Mouse (Mus musculus) limb, embryonic 12.5 days (tissue): ENCODE measurements around the gene Fgf4. TPM values are rescaled to one million over a fixed set of nuclear protein-coding genes. Genes with fewer than 3 reads are reported as not detected.
A peak's percentile ranks its signal among the peaks of the same experiment; 100 is the strongest.

Source experiments
- ATAC-seq: fragments of 200-750 bp; cut with Nextera tagmentation; 2 replicates; pipeline ENCODE4 v1.8.0; 2017; ENCODE audit warnings: low read depth, moderate TSS enrichment; ENCODE audit not compliant: insufficient number of reproducible peaks, insufficient read depth, low FRiP score, low TSS enrichment
- H3K27ac ChIP-seq: fragments of 300-500 bp; sonication (generic); 2 replicates; pipeline ENCODE4 v1.5.1; 2016; ENCODE audit warnings: mild to moderate bottlenecking, moderate library complexity
- H3K27me3 ChIP-seq: fragments of 300-500 bp; sonication (generic); 2 replicates; pipeline ENCODE4 v1.6.1; 2016; ENCODE audit warnings: mild to moderate bottlenecking, moderate library complexity
- H3K36me3 ChIP-seq: fragments of 300-500 bp; sonication (generic); 2 replicates; pipeline ENCODE4 v1.6.1; 2016; ENCODE audit warnings: mild to moderate bottlenecking, moderate library complexity
- H3K4me1 ChIP-seq: fragments of 300-500 bp; sonication (generic); replicated peaks from 2 replicates; pipeline ENCODE4 v1.6.1; 2016
- H3K4me2 ChIP-seq: fragments of 300-500 bp; sonication (generic); 2 replicates; pipeline ENCODE4 v1.6.1; 2016; ENCODE audit warnings: mild to moderate bottlenecking, moderate library complexity
- H3K4me3 ChIP-seq: fragments of 300-500 bp; sonication (generic); replicated peaks from 2 replicates; pipeline ENCODE4 v1.5.1; 2016; ENCODE audit warnings: mild to moderate bottlenecking
- H3K9ac ChIP-seq: fragments of 300-500 bp; sonication (generic); replicated peaks from 2 replicates; pipeline ENCODE4 v1.6.1; 2016; ENCODE audit warnings: mild to moderate bottlenecking, moderate library complexity
- H3K9me3 ChIP-seq: fragments of 300-500 bp; sonication (generic); 2 replicates; pipeline ENCODE4 v1.6.1; 2016; ENCODE audit warnings: mild to moderate bottlenecking, moderate library complexity
- WGBS: fragments of 180-500 bp; shearing (Covaris S2); methylation state at CpG from one replicate; pipeline ENCODE4 v1.1.7; 2016; 5-methylcytosine and 5-hydroxymethylcytosine counted together
- polyA plus RNA-seq: library from polyadenylated mRNA; unstranded; fragments of >200 nt; fragmentation: Nextera tagmentation; extraction: Ambion mirVana; gene quantifications from 2 replicates; pipeline ENCODE4 v1.2.1, GENCODE M21; 2016

Gene Fgf4
- polyA plus RNA-seq, 1 experiment from 2014 or later = 0.49 TPM

- Histone ChIP-seq H3K9ac (no peak overlapping the region), H3K27ac (no peak overlapping the region), H3K4me3 (no peak overlapping the region), H3K4me2 (no peak overlapping the region), H3K36me3 (no peaks in the 10 kb centered on the region), H3K9me3 (no peaks in the 10 kb centered on the region), H3K27me3 (peaks cover 55% of the 10 kb centered on the region), H3K4me1 (no peaks in the 10 kb centered on the region)
- WGBS = 51% methylated on average over 3 of the region's 3 CpGs
- ATAC-seq = no peak
These were observed 4.2 kb downstream of the Fgf4 start for GRCm38 (mm10) chr7:144851321-144851720.

GRCm38 (mm10) chr7:144854966-144855365, 7.8 kb downstream of the Fgf4 start:
- peaks cover 72% of the 10 kb centered on the region for H3K27me3 ChIP-seq
- H3K27ac ChIP-seq = no peak overlapping the region
- WGBS = 36% methylated on average over 3 of the region's 3 CpGs
- no peaks in the 10 kb centered on the region for H3K36me3 ChIP-seq
- no peaks in the 10 kb centered on the region for H3K4me1 ChIP-seq
- H3K4me2 ChIP-seq = no peak overlapping the region
- ATAC-seq = no peak
- no peaks in the 10 kb centered on the region for H3K9me3 ChIP-seq
- no peak overlapping the region for H3K9ac ChIP-seq
- no peak overlapping the region for H3K4me3 ChIP-seq

- Histone ChIP-seq H3K4me1 (peaks cover 13% of the 10 kb centered on the region), H3K27me3 (peaks cover 82% of the 10 kb centered on the region), H3K9me3 (no peaks in the 10 kb centered on the region), H3K36me3 (no peaks in the 10 kb centered on the region), H3K4me3 (no peak overlapping the region), H3K9ac (no peak overlapping the region), H3K27ac (no peak overlapping the region), H3K4me2 (no peak overlapping the region)
- WGBS = 90% methylated on average over 7 of the region's 7 CpGs
- ATAC-seq = no peak
These were observed 10.0 kb downstream of the Fgf4 start for GRCm38 (mm10) chr7:144857158-144857557.

GRCm38 (mm10) chr7:144857826-144858342, 10.7 kb downstream of the Fgf4 start:
- Histone ChIP-seq H3K4me3 (no peak overlapping the region), H3K4me1 (peaks cover 13% of the 10 kb centered on the region), H3K36me3 (no peaks in the 10 kb centered on the region), H3K9ac (no peak overlapping the region), H3K27me3 (peaks cover 86% of the 10 kb centered on the region), H3K9me3 (no peaks in the 10 kb centered on the region), H3K4me2 (no peak overlapping the region), H3K27ac (no peak overlapping the region)
- no peak for ATAC-seq
- WGBS = 66% methylated on average over 3 of the region's 3 CpGs

- Histone ChIP-seq H3K27me3 (peaks cover 92% of the 10 kb centered on the region), H3K4me3 (no peak overlapping the region), H3K4me1 (peaks cover 13% of the 10 kb centered on the region), H3K36me3 (no peaks in the 10 kb centered on the region), H3K4me2 (no peak overlapping the region), H3K9ac (no peak overlapping the region), H3K27ac (no peak overlapping the region), H3K9me3 (no peaks in the 10 kb centered on the region)
- 70% methylated on average over 1 of the region's 1 CpGs for WGBS
- ATAC-seq = no peak
These were observed 11.5 kb downstream of the Fgf4 start for GRCm38 (mm10) chr7:144858702-144859101.

GRCm38 (mm10) chr7:144861056-144861768, 14.0 kb downstream of the Fgf4 start:
- Histone ChIP-seq H3K9ac (no peak overlapping the region; the same call in 1 of the 2 replicates), H3K4me3 (peak overlapping the region; percentile 31)
- ATAC-seq = no peak

GRCm38 (mm10) chr7:144861769-144862070, 14.6 kb downstream of the Fgf4 start:
- Histone ChIP-seq H3K36me3 (no peaks in the 10 kb centered on the region), H3K4me2 (peak overlapping the region; percentile 48), H3K9ac (no peak overlapping the region; the same call in 1 of the 2 replicates), H3K4me3 (peak overlapping the region; percentile 31), H3K4me1 (peaks cover 13% of the 10 kb centered on the region), H3K9me3 (no peaks in the 10 kb centered on the region), H3K27ac (no peak overlapping the region), H3K27me3 (peaks cover 95% of the 10 kb centered on the region)
- WGBS = under 1% methylated on average over 28 of the region's 28 CpGs
- no peak for ATAC-seq

More at GRCm38 (mm10) chr7:144861056-144861768, 14.0 kb downstream of the Fgf4 start:
- H3K4me1 ChIP-seq = peaks cover 13% of the 10 kb centered on the region
- H3K4me2 ChIP-seq = peak overlapping the region; percentile 48
- no peaks in the 10 kb centered on the region for H3K9me3 ChIP-seq
- WGBS = under 1% methylated on average over 72 of the region's 72 CpGs
- no peaks in the 10 kb centered on the region for H3K36me3 ChIP-seq
- no peak overlapping the region for H3K27ac ChIP-seq
- H3K27me3 ChIP-seq = peaks cover 95% of the 10 kb centered on the region

GRCm38 (mm10) chr7:144862126-144862525, 15.0 kb downstream of the Fgf4 start:
- Histone ChIP-seq H3K36me3 (no peaks in the 10 kb centered on the region), H3K9ac (no peak overlapping the region), H3K9me3 (no peaks in the 10 kb centered on the region), H3K4me3 (peak overlapping the region; percentile 31), H3K27me3 (peaks cover 96% of the 10 kb centered on the region), H3K27ac (no peak overlapping the region), H3K4me1 (peaks cover 13% of the 10 kb centered on the region), H3K4me2 (peak overlapping the region; percentile 48; the same call in 1 of the 2 replicates)
- no peak for ATAC-seq
- 1% methylated on average over 15 of the region's 15 CpGs for WGBS

- Histone ChIP-seq H3K9me3 (no peaks in the 10 kb centered on the region), H3K4me1 (peaks cover 13% of the 10 kb centered on the region), H3K36me3 (no peaks in the 10 kb centered on the region), H3K4me3 (no peak overlapping the region), H3K27ac (no peak overlapping the region), H3K4me2 (no peak overlapping the region), H3K9ac (no peak overlapping the region), H3K27me3 (peaks cover 96% of the 10 kb centered on the region)
- ATAC-seq = no peak
- WGBS = 3% methylated on average over 18 of the region's 18 CpGs
These were observed 15.5 kb downstream of the Fgf4 start for GRCm38 (mm10) chr7:144862712-144863111.

- ATAC-seq = no peak
- no peak overlapping the region for H3K4me2 ChIP-seq
- no peak overlapping the region for H3K9ac ChIP-seq
- H3K9me3 ChIP-seq = no peaks in the 10 kb centered on the region
- no peak overlapping the region for H3K4me3 ChIP-seq
- H3K4me1 ChIP-seq = peaks cover 13% of the 10 kb centered on the region
- WGBS = 4% methylated on average over 11 of the region's 11 CpGs
- peaks cover 91% of the 10 kb centered on the region for H3K27me3 ChIP-seq
- H3K36me3 ChIP-seq = no peaks in the 10 kb centered on the region
- no peak overlapping the region for H3K27ac ChIP-seq
These were observed 16.0 kb downstream of the Fgf4 start for GRCm38 (mm10) chr7:144863196-144863595.

- no peak for ATAC-seq
- no peak overlapping the region for H3K4me2 ChIP-seq
- H3K4me3 ChIP-seq = no peak overlapping the region
- peaks cover 82% of the 10 kb centered on the region for H3K27me3 ChIP-seq
- no peak overlapping the region for H3K27ac ChIP-seq
- H3K4me1 ChIP-seq = peaks cover 13% of the 10 kb centered on the region
- H3K9me3 ChIP-seq = no peaks in the 10 kb centered on the region
- 50% methylated on average over 3 of the region's 3 CpGs for WGBS
- H3K36me3 ChIP-seq = no peaks in the 10 kb centered on the region
- no peak overlapping the region for H3K9ac ChIP-seq
These were observed 17.0 kb downstream of the Fgf4 start for GRCm38 (mm10) chr7:144864160-144864670.
